Mouse (Mus musculus) olfactory bulb, adult 2 months (tissue): ENCODE results near the gene Nans.

Experiments used
- CTCF ChIP-seq: fragments of 200-500 bp; IDR thresholded peaks from 2 replicates; pipeline ENCODE4 v1.5.1; 2012; ENCODE audit warnings: low read depth, mild to moderate bottlenecking, low read length, moderate library complexity; ENCODE audit not compliant: insufficient read depth
- POLR2A ChIP-seq: fragments of 200-500 bp; IDR thresholded peaks from 2 replicates; pipeline ENCODE4 v1.6.1; 2012; ENCODE audit warnings: mild to moderate bottlenecking, low read depth, low read length, moderate library complexity; ENCODE audit not compliant: insufficient read depth

GRCm38 (mm10) chr4:46520491-46520890, 31.4 kb downstream of the Nans start:
- TF ChIP-seq CTCF (no peak), POLR2A (no peak)
